Mouse (Mus musculus): ENCODE measurements at regions not wholly inside any gene's neighbourhood (a gene's known extent, or its start where the extent isn't known, plus 50 kb on each side); places are given as distances from the start of the nearest gene placed in this dataset.

GRCm38 (mm10) chr14:110190471-110190870 is 564.5 kb downstream of the Slitrk6 start:
- no peak for TF ChIP-seq CTCF (IDR thresholded peaks at IDR 0.05; ENCODE audit: low read depth, low read length)
- no peak for TF ChIP-seq POLR2A (IDR thresholded peaks at IDR 0.05; ENCODE audit: insufficient read depth, low read length)

All from ES-Bruce4 (cell line).